Mouse (Mus musculus): ENCODE data around the gene Caln1. TPM values are rescaled to one million over a fixed set of nuclear protein-coding genes. Genes with fewer than 3 reads are reported as not detected.

Gene Caln1
- polyA plus RNA-seq, 1 experiment, result not detected

GRCm38 (mm10) chr5:130871086-130871485 is 501.8 kb downstream of the Caln1 start:
- TF ChIP-seq POLR2A (IDR thresholded peaks at IDR 0.05; ENCODE audit: borderline replicate concordance, extremely low read depth, low read depth, low read length) (no peak), CTCF (IDR thresholded peaks at IDR 0.05; ENCODE audit: insufficient read depth, low read length) (no peak)
- H3K4me3 ChIP-seq (replicated peaks; ENCODE audit: extremely low read depth, low read depth, low read length), result no peak overlapping the region
- no peak for DNase-seq
- H3K4me1 ChIP-seq (ENCODE audit: control insufficient read depth, insufficient read depth, low read length), result no peaks in the 10 kb centered on the region
- WGBS, result 50% methylated on average over 8 of the region's 8 CpGs

- no peak for DNase-seq
- WGBS, result 87% methylated on average over 3 of the region's 3 CpGs
Observed at GRCm38 (mm10) chr5:130875391-130875790, 506.1 kb downstream of the Caln1 start.

GRCm38 (mm10) chr5:130880331-130880730 is 511.1 kb downstream of the Caln1 start:
- H3K4me1 ChIP-seq (ENCODE audit: control insufficient read depth, insufficient read depth, low read length), result no peaks in the 10 kb centered on the region
- 77% methylated on average over 5 of the region's 5 CpGs for WGBS
- H3K4me3 ChIP-seq (replicated peaks; ENCODE audit: extremely low read depth, low read depth, low read length), result no peak overlapping the region
- TF ChIP-seq CTCF (IDR thresholded peaks at IDR 0.05; ENCODE audit: insufficient read depth, low read length), result no peak
- TF ChIP-seq POLR2A (IDR thresholded peaks at IDR 0.05; ENCODE audit: borderline replicate concordance, extremely low read depth, low read depth, low read length), result no peak
- no peak for DNase-seq

More at GRCm38 (mm10) chr5:130875391-130875790, 506.1 kb downstream of the Caln1 start:
- Histone ChIP-seq H3K4me1 (ENCODE audit: control insufficient read depth, insufficient read depth, low read length) (no peaks in the 10 kb centered on the region), H3K4me3 (replicated peaks; ENCODE audit: extremely low read depth, low read depth, low read length) (no peak overlapping the region)
- TF ChIP-seq POLR2A (IDR thresholded peaks at IDR 0.05; ENCODE audit: borderline replicate concordance, extremely low read depth, low read depth, low read length) (no peak), CTCF (IDR thresholded peaks at IDR 0.05; ENCODE audit: insufficient read depth, low read length) (no peak)

GRCm38 (mm10) chr5:130891735-130892134 is 522.5 kb downstream of the Caln1 start:
- 42% methylated on average over 5 of the region's 5 CpGs for WGBS
- Histone ChIP-seq H3K4me3 (replicated peaks; ENCODE audit: extremely low read depth, low read depth, low read length) (no peak overlapping the region), H3K4me1 (ENCODE audit: control insufficient read depth, insufficient read depth, low read length) (no peaks in the 10 kb centered on the region)
- TF ChIP-seq POLR2A (IDR thresholded peaks at IDR 0.05; ENCODE audit: borderline replicate concordance, extremely low read depth, low read depth, low read length) (no peak), CTCF (IDR thresholded peaks at IDR 0.05; ENCODE audit: insufficient read depth, low read length) (no peak)
- DNase-seq, result no peak

- DNase-seq, result no peak
- Histone ChIP-seq H3K4me3 (replicated peaks; ENCODE audit: extremely low read depth, low read depth, low read length) (no peak overlapping the region), H3K4me1 (ENCODE audit: control insufficient read depth, insufficient read depth, low read length) (no peaks in the 10 kb centered on the region)
- TF ChIP-seq POLR2A (IDR thresholded peaks at IDR 0.05; ENCODE audit: borderline replicate concordance, extremely low read depth, low read depth, low read length), result no peak
- TF ChIP-seq CTCF (IDR thresholded peaks at IDR 0.05; ENCODE audit: insufficient read depth, low read length), result no peak
- WGBS, result 93% methylated on average over 3 of the region's 3 CpGs
Observed at GRCm38 (mm10) chr5:130895991-130896390, 526.7 kb downstream of the Caln1 start.

Other genes starting within 250 kb of the Caln1 start
- gene Kctd7, start 224.6 kb upstream of the Caln1 start, polyA plus RNA-seq (2012; rRNA removed), result 11.2 and 12.0 TPM in 2 replicates
- gene Rabgef1, start 197.7 kb upstream of the Caln1 start, polyA plus RNA-seq (2012; rRNA removed), result 24.3 and 32.2 TPM in 2 replicates
- 44.9 and 46.4 TPM in 2 replicates for gene Tmem248, start 152.4 kb upstream of the Caln1 start, polyA plus RNA-seq (2012; rRNA removed)
- 41.9 and 45.4 TPM in 2 replicates for gene Sbds, start 113.9 kb upstream of the Caln1 start, polyA plus RNA-seq (2012; rRNA removed)
- 7.0 and 8.0 TPM in 2 replicates for gene Tyw1, start 113.8 kb upstream of the Caln1 start, polyA plus RNA-seq (2012; rRNA removed)
- gene A330070K13Rik, start 15.2 kb downstream of the Caln1 start, polyA plus RNA-seq (2012; rRNA removed), result not detected in 2 replicates

All from lung, adult 2 months (tissue).